Mouse (Mus musculus) midbrain, postnatal 0 days (tissue): Measurements from ENCODE around the gene Osbpl6. TPM values are rescaled to one million over a fixed set of nuclear protein-coding genes. Genes with fewer than 3 reads are reported as not detected.

Experiments used
- ATAC-seq: fragments of 200-750 bp; cut with Nextera tagmentation; 2 replicates; pipeline ENCODE4 v1.8.0; 2017; ENCODE audit warnings: moderate number of reproducible peaks, mild to moderate bottlenecking, moderate TSS enrichment, moderate library complexity; ENCODE audit not compliant: low FRiP score
- DNase-seq: peaks from one replicate; pipeline ENCODE4 v3.0.0-alpha.2; 2015; ENCODE audit warnings: low spot score
- H3K27ac ChIP-seq: fragments of 300-500 bp; sonication (generic); 2 replicates; pipeline ENCODE4 v1.5.1; 2014; ENCODE audit warnings: low read depth, mild to moderate bottlenecking, low read length, mixed read lengths
- H3K27me3 ChIP-seq: fragments of 300-500 bp; sonication (generic); 2 replicates; pipeline ENCODE4 v1.6.1; 2014; ENCODE audit warnings: low read length, control low read depth, mixed read lengths; ENCODE audit not compliant: insufficient read depth
- H3K36me3 ChIP-seq: fragments of 300-500 bp; sonication (generic); 2 replicates; pipeline ENCODE4 v1.6.1; 2014; ENCODE audit warnings: low read length, control low read depth, mixed read lengths; ENCODE audit not compliant: insufficient read depth
- H3K4me1 ChIP-seq: fragments of 300-500 bp; sonication (generic); 2 replicates; pipeline ENCODE4 v1.6.1; 2014; ENCODE audit warnings: mild to moderate bottlenecking, control low read depth, antibody characterized with exemption, low read length, mixed read lengths; ENCODE audit not compliant: insufficient read depth
- H3K4me2 ChIP-seq: fragments of 300-500 bp; sonication (generic); 2 replicates; pipeline ENCODE4 v1.6.1; 2014; ENCODE audit warnings: low read depth, mild to moderate bottlenecking, low read length, mixed read lengths; ENCODE audit not compliant: poor library complexity, severe bottlenecking
- H3K4me3 ChIP-seq: fragments of 300-500 bp; sonication (generic); 2 replicates; pipeline ENCODE4 v1.5.1; 2014; ENCODE audit warnings: low read depth, mild to moderate bottlenecking, low read length, moderate library complexity
- H3K9ac ChIP-seq: fragments of 300-500 bp; sonication (generic); replicated peaks from 2 replicates; pipeline ENCODE4 v1.6.1; 2014; ENCODE audit warnings: mild to moderate bottlenecking, low read length, moderate library complexity, mixed read lengths; ENCODE audit not compliant: poor library complexity, severe bottlenecking
- H3K9me3 ChIP-seq: fragments of 300-500 bp; sonication (generic); 2 replicates; pipeline ENCODE4 v1.6.1; 2016; ENCODE audit warnings: low read length, control low read depth
- CTCF ChIP-seq: IDR thresholded peaks from 2 replicates; pipeline ENCODE4 v1.5.1; 2016; ENCODE audit warnings: antibody characterized with exemption, mild to moderate bottlenecking
- WGBS: fragments of 180-500 bp; shearing (Covaris S2); extraction: QIAGEN DNeasy Blood & Tissue Kit; methylation state at CpG from one replicate; pipeline ENCODE4 v1.1.7; 2014; 5-methylcytosine and 5-hydroxymethylcytosine counted together
- polyA plus RNA-seq: library from polyadenylated mRNA; unstranded; fragments of >200 nt; fragmentation: Nextera tagmentation; extraction: Ambion mirVana; gene quantifications from 2 replicates; pipeline ENCODE4 v1.2.1, GENCODE M21; 2015
- total RNA-seq: library from RNA; depleted of rRNA; stranded (reverse); fragments of >200 nt; gene quantifications from 2 replicates; pipeline ENCODE4 v1.2.3, GENCODE M21; 2014

Osbpl6 gene
- total and polyA plus RNA-seq, 2 experiments from 2014 or later = 17.0 to 26.7 TPM

DNA sequence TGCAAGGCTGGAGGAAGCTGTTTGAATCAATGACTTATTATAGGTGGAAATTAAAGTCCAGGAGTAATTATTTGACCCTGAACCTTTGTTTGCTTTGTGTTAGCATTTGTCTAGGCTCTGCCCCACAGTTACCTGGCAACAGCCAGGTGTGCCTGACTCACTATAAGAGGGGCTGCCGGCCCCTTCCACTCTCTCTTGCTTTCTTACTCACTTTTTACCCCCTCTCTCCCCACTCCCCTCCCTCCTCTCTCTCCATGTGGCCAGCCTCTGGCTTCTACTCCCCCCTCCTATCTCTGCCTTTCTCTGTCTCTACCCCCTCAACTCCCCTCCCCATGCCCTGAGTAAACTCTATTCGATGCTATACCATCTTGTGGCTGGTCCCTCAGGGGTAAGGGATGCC, 33.2 kb downstream of the Osbpl6 start:
- H3K36me3 ChIP-seq = no peaks in the 10 kb centered on the region
- no peaks in the 10 kb centered on the region for H3K27me3 ChIP-seq
- DNase-seq (no peak), ATAC-seq (no peak)
- H3K4me3 ChIP-seq = no peak overlapping the region
- no peak overlapping the region for H3K4me2 ChIP-seq
- WGBS = 68% methylated on average over 2 of the region's 2 CpGs
- no peak overlapping the region for H3K27ac ChIP-seq
- TF ChIP-seq CTCF = no peak
- no peak overlapping the region for H3K9ac ChIP-seq
- H3K9me3 ChIP-seq = no peaks in the 10 kb centered on the region
- no peaks in the 10 kb centered on the region for H3K4me1 ChIP-seq

DNA sequence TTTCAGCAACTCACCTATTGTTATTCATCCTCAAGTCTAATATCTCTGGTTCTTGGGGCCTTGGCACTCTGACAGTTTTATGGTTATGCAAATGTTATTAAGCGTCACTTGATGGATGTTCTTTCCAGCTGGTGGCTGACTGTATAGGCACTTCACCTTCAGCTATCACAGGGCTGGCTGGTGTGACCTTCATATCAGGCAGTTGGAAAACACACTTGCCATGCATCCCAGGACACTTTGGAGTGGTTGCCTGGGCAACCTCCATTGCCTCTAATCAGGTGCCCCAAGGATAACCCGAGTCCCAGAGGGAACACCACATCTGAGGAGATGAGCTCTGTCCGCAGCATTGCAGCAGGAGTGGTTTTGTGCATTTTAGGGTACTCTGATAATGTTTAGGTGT, 35.8 kb downstream of the Osbpl6 start:
- 34% methylated on average over 3 of the region's 3 CpGs for WGBS
- peak; percentile 15 for DNase-seq
- no peak overlapping the region for H3K27ac ChIP-seq

DNA sequence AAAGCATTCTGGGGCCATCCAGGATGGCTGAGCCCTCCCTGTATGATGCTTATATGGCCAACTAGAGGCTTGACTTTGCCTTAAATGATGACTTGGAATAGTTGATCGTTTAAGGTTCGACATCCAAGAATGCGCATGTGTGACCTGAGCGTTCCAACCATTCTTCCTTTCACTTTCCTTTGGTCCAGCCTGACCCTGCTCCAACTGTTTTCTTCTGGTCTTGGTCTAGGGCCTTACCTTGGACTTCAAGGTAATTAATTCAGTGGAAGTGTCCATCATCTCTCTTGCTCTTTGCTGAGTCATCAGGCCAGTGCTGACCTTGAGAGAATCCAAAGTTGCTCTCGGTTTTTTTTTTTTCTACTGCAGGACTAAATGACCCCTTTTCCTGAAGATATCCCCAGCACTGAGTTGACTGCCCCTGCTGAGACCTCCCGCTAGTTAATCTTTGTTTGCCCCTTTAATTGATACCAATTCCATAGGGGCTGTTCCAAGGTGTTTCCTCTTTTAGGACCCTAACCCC, 43.6 kb downstream of the Osbpl6 start:
- Histone ChIP-seq H3K4me1 (no peaks in the 10 kb centered on the region), H3K9me3 (no peaks in the 10 kb centered on the region), H3K9ac (no peak overlapping the region), H3K27ac (no peak overlapping the region), H3K27me3 (no peaks in the 10 kb centered on the region), H3K4me3 (no peak overlapping the region), H3K4me2 (no peak overlapping the region), H3K36me3 (no peaks in the 10 kb centered on the region)
- DNase-seq (no peak), ATAC-seq (no peak)
- TF ChIP-seq CTCF = no peak
- WGBS = 84% methylated on average over 6 of the region's 6 CpGs

More for the DNA sequence above, 35.8 kb downstream of the Osbpl6 start:
- TF ChIP-seq CTCF = no peak
- H3K9me3 ChIP-seq = no peaks in the 10 kb centered on the region
- no peaks in the 10 kb centered on the region for H3K27me3 ChIP-seq
- H3K4me2 ChIP-seq = no peak overlapping the region
- ATAC-seq = no peak
- H3K4me3 ChIP-seq = no peak overlapping the region
- H3K4me1 ChIP-seq = no peaks in the 10 kb centered on the region
- no peak overlapping the region for H3K9ac ChIP-seq
- no peaks in the 10 kb centered on the region for H3K36me3 ChIP-seq

DNA sequence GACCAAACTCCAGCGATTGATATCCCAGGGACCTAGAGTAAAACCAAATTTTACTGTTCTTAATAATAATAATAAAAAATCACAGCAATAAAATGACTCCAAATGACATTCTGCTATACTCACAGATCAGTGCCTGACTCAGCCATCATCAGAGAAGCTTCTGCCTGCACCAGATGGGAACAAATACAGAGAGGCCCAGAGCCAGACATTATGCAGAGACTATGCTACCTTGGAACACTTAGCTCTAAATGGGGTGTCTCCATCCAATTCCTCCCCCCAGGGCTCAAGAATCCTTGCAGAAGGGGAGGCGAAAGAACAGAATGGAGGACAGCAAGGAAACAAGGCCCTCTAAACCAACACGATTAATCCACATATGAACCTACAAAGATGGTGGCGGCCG, 60.4 kb downstream of the Osbpl6 start:
- no peak overlapping the region for H3K4me2 ChIP-seq
- 96% methylated on average over 5 of the region's 5 CpGs for WGBS
- no peak overlapping the region for H3K4me3 ChIP-seq
- H3K4me1 ChIP-seq = no peaks in the 10 kb centered on the region
- H3K9ac ChIP-seq = no peak overlapping the region
- no peak for ATAC-seq
- H3K9me3 ChIP-seq = no peaks in the 10 kb centered on the region
- H3K27ac ChIP-seq = no peak overlapping the region
- no peaks in the 10 kb centered on the region for H3K36me3 ChIP-seq
- no peaks in the 10 kb centered on the region for H3K27me3 ChIP-seq
- no peak for DNase-seq
- no peak for TF ChIP-seq CTCF

DNA sequence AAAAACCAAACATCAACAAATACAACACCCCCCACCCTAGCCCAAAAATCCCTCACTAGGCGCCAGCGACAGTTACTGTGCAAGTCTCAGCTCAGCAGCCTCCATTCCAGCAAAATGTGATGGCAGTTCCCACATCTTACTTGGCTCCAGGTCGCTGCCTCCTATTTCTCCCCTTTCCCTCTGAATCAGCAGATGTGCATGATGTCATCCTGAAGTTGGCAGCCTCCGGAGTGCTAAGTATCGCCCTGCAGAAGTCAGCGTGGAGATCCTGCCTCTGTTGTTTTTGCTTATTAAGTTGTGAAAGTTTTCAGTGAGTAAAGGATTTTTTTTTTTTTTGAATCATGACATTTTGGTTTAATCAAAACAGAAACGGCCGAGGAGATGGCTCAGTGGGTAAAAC, 61.9 kb downstream of the Osbpl6 start:
- no peaks in the 10 kb centered on the region for H3K36me3 ChIP-seq

DNA sequence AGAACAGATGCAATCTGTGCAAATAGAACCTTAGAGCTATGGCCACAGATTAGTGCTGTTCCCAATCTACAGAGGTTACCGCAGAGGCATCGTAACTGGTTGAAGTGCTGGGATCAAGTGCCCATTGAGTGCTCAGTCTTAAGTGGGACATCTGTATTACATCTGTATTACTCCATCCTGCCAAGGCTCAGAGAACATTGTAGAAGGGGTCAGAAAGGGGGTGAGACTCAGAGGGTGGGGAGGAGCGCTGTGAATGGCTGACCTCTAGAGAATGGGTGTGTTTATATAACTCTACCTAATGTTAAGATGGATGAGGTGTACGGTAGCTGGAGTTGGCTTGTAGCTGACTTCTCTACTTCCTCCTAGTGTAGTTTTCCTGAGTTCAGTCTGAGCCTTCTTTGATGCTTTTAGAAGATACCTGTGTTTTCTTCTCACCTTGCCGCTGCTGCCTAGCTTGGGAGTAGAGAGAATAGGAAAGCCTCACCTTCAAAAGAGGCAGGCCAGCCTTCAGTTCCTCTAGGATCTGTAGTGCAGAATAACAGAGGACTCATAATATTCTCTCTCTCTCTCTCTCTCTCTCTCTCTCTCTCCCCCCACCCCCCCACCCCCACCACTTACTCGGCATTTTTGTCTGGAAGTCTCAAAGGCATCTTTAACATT, 62.9 kb downstream of the Osbpl6 start:
- H3K4me1 ChIP-seq = no peaks in the 10 kb centered on the region
- no peaks in the 10 kb centered on the region for H3K36me3 ChIP-seq
- ATAC-seq = no peak
- no peak overlapping the region for H3K9ac ChIP-seq
- DNase-seq = no peak
- H3K27me3 ChIP-seq = no peaks in the 10 kb centered on the region
- WGBS = 87% methylated on average over 6 of the region's 6 CpGs
- H3K4me2 ChIP-seq = no peak overlapping the region
- no peaks in the 10 kb centered on the region for H3K9me3 ChIP-seq
- TF ChIP-seq CTCF = no peak
- no peak overlapping the region for H3K4me3 ChIP-seq
- no peak overlapping the region for H3K27ac ChIP-seq

More for the DNA sequence above, 61.9 kb downstream of the Osbpl6 start:
- Histone ChIP-seq H3K4me1 (no peaks in the 10 kb centered on the region), H3K4me2 (no peak overlapping the region), H3K27ac (no peak overlapping the region), H3K9me3 (no peaks in the 10 kb centered on the region), H3K27me3 (no peaks in the 10 kb centered on the region), H3K4me3 (no peak overlapping the region), H3K9ac (no peak overlapping the region)
- TF ChIP-seq CTCF = no peak
- 65% methylated on average over 8 of the region's 8 CpGs for WGBS
- DNase-seq = no peak
- no peak for ATAC-seq
